Mouse (Mus musculus) c-Kit-positive CD71-positive TER-119-negative erythroid progenitor cells, embryonic 14.5 days (primary cell): ENCODE measurements around the gene Nphp4.

ENCODE experiments used
- DNase-seq: peaks from one replicate; pipeline ENCODE4 v3.0.0-alpha.2; 2013; ENCODE audit warnings: low read depth

Nphp4 gene

GRCm38 (mm10) chr4:152476427-152477023 is at the start of gene Nphp4:
Gene Nphp4 (plus strand): TSS chr4:152476706.
- DNase-seq, result no peak

DNA sequence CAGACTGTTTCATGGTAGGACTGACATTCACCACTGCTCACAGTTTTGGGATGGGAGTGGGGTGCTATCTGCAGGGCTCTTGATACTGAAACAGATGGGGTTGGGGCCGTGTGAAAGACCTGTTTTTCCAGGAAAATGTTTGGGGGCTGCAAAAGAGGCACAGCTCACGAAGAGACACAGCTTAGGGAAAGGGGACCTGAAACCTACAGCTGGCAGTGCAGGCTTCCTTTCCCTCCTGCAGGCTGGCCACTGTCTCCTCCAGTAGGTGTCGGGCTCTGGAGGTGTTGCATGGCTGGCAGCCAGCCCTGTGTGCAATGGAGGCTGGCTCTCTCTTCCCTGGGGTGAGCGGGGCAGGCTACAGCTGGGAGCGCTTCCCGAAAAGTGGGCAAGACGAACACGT is 48.2 kb upstream of the Nphp4 start:
- DNase-seq, result no peak

DNA sequence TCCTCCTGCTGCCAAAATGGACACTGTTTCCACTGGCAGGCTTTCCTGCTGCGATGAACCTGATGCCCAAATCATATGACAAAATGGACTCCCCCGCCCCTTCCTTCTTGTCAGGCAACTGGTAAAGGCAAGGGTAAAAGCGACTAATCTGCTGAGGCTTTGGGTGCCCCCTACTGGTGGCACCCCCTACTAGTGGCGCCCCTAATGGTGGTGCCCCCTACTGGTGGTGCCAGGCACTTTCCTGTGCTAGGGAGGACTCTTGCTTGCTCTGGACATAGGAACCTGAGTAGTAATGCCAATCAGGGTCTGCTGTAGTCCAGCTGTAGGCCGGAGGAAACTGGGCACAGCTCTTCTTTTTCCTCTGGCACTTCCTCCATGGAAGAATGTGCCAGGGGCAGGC is 44.2 kb upstream of the Nphp4 start:
- DNase-seq, result no peak

DNA sequence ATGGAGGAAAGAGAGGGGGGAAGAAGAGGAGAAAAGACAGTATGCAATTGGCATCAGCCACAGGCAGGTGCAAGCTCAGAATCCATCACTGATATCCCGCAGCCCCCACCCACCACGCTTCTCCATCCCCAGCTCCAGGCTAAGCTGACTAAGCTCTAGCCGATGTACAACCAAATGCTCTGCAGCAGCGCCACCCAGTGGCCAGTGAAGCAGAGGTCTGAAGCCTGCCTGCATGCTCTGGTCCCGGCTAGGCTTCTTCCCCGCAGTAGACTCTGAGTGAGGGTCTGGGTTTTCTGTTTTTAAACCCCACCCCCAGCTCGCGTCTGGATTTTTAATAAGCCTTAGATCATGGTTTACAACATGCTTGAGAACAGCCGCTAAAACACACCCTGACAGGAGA is 41.7 kb upstream of the Nphp4 start:
- peak; percentile 76 for DNase-seq

- peak; percentile 27 for DNase-seq
These were observed 41.3 kb upstream of the Nphp4 start for GRCm38 (mm10) chr4:152435255-152435654.

DNA sequence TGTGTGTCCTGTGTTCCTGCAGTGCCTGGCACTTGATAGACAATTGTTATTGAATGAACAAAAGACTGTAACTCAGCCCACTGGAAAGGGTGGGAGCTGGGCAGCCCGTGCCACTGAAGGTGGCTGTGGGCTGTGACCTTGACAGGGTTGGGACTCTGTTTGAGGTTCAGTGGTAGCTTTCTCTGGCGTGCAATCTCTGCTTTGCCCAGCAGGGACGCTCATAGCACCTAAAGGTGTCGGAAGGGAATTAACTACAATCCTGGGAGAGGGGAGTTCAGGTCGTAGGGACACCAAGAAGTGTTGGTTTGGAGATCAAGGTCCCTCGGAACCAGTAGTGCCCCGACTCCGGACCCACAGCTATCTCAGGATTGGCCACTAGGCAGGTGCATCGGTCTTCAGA is 35.6 kb upstream of the Nphp4 start:
- DNase-seq, result no peak

DNA sequence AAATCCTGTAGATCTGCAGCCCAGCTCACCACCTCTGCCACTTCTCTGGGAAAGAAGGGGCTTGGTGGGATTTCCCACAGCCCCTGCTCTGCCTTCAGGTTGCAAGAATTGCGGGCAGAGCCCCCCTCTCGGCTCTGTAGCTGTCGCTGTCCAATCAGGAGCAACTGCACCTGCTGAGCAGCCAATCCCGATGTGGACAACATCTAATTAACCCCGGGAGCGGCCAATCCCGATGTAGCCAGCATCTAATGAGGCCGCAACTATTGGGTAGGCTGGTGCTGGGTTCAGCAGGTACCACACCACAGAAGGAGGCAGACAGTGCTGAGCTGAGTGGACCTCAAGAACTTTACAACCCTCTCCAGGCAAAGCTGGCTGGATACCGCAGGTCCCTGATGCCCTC is 35.0 kb upstream of the Nphp4 start:
- no peak for DNase-seq

- DNase-seq, result no peak
These were observed 30.3 kb upstream of the Nphp4 start for GRCm38 (mm10) chr4:152446178-152446577.

GRCm38 (mm10) chr4:152447731-152448665 is 28.5 kb upstream of the Nphp4 start:
- DNase-seq, result no peak

GRCm38 (mm10) chr4:152448666-152449018 is 27.9 kb upstream of the Nphp4 start:
- DNase-seq, result no peak

- no peak for DNase-seq
These were observed 25.1 kb upstream of the Nphp4 start for GRCm38 (mm10) chr4:152451371-152451770.

- no peak for DNase-seq
These were observed 23.4 kb upstream of the Nphp4 start for GRCm38 (mm10) chr4:152453079-152453478.

- DNase-seq, result no peak
These were observed 22.4 kb upstream of the Nphp4 start for GRCm38 (mm10) chr4:152454153-152454552.

DNA sequence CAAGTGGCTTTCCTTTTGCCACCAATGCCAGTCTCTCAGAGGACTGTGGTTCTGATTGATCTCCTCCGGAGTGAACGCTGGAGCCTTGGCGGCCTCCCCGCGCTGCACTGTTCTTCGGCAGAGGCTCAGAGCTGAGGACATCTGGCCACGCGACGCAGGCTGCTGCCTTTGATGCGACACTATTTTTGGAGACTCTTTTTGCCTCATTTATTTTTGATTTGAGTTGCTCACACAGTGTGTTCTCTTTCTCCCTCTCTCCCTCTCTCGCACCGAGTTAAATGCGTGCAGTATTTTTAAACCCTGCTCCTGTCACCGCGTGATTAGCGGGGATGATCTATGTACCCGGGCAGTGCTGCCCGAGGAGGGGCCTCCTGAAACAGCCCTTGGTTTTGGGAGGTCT is 19.9 kb upstream of the Nphp4 start:
- DNase-seq, result no peak

- no peak for DNase-seq
These were observed 18.8 kb upstream of the Nphp4 start for GRCm38 (mm10) chr4:152457673-152458072.

DNA sequence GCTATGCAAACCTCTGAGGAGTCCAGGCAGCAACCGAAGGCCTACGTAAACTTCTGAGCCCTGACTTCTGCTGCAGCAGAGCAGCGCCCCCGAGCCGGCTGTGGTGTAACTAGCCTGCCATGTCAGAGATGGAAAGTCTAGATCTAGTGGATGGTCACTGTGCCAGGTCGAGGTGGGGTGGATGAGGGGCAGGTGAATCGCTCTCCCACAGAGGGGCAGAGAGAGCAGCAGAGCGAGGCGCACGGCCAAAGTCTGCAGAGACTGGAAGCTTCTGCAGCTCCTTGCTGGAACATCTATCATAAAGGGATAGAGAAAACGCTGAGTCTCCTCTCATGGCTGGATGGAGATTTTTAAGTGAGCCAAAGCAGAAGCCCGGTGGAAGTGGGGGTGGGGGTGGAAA is 14.0 kb upstream of the Nphp4 start:
- no peak for DNase-seq

- DNase-seq, result no peak
These were observed 13.4 kb upstream of the Nphp4 start for GRCm38 (mm10) chr4:152463147-152463546.

GRCm38 (mm10) chr4:152465116-152465515 is 11.4 kb upstream of the Nphp4 start:
- DNase-seq, result no peak

DNA sequence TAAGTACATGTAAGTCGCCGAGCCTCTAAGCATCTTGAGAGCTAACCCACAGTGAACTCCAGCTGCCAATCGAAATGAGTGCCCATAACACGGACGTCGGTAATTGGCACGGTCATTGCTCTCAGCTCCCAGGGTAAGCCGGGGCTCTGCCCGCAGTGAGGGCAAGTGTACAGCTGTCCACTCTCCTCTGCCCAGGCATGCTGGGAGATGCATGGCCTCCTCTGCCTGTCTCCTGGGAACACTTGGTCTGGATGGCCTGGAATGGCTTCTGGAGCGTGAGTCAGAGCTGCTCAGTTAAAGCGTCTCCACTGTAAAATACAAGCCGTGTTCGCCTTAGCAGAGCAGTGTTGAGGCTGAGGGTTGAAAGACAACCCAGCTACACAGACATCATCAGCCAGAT is 9.9 kb upstream of the Nphp4 start:
- DNase-seq, result no peak

DNA sequence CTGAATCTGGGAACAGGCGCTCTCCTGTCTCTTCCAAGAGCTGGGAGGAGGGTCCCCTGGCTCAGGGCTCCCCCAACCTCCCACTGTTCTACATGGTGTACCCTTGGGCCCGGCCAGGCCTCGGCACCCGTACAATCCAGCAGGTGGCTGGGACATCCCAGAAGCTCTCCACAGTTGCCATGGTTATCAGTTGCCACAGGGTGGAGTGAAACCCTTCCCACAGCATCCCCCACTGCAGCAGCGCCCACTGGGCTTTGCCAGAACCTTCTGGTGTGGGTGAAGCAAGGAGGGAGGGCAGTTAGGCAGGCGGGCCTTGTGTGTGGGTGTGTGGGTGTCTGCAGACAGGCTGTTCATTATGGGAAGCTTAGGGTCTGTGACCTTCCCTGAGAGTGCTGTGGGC is 8.6 kb upstream of the Nphp4 start:
- no peak for DNase-seq

- DNase-seq, result no peak
These were observed 565 bp upstream of the Nphp4 start for GRCm38 (mm10) chr4:152475941-152476340.

DNA sequence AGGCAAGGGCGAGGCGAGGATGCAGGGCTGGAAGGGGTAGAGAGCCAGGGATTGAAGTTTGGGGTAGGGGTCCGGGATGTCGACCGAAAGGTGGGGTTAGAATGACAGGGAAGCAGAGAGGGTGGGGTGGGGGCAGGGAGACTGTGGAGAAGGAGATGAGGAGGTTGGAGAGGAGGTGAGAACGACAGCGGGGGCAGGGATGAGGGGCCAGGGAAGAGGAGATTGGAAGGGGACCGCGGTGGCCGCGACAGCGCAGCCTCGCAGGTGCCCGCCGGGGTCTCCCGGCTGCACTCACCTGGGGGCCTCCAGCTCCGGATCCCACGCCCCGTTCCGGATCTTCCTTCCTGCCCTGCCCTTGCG is 580 bp downstream of the Nphp4 start:
- no peak for DNase-seq

GRCm38 (mm10) chr4:152477466-152478223 is 1.1 kb downstream of the Nphp4 start, which contains the start of gene Kcnab2:
Gene Kcnab2 (minus strand): TSS chr4:152477871.
- DNase-seq, result peak; percentile 85
